Comparison of ENCODE assay signal across 16 mouse cellular contexts in genomic region chr6:117204112-117204511, GRCm38 (mm10). TPM values are rescaled to one million over a fixed set of nuclear protein-coding genes. Genes with fewer than 3 reads are reported as not detected.
"Had no signal": no experiment of that assay in that cellular context is flagged by ENCODE, and none has a peak within 500 bp of the region (broad histone marks: within the 10 kb centered on the region; RNA-seq: fewer than 3 reads in every experiment).

No protein-coding gene starts in this region.

- H3K27me3 ChIP-seq: kidney, embryonic 15.5 days; limb, embryonic 15.5 days; liver, embryonic 12.5 days; neural tube, embryonic 12.5 days had no signal

- ATAC-seq: liver, embryonic 12.5 days; lung, postnatal 0 days had no signal

- H3K27ac ChIP-seq: kidney, embryonic 15.5 days; limb, embryonic 15.5 days; liver, embryonic 12.5 days; macrophage; neural tube, embryonic 12.5 days had no signal

- DNase-seq: kidney, adult 2 months; kidney, postnatal 14 days; midbrain, embryonic 14.5 days; retina, postnatal 1 day; right cerebral cortex, postnatal 4 days; spleen, adult 18-20 months; thymus, adult 18-20 months; thymus, postnatal 25 days had no signal

- H3K4me2 ChIP-seq: kidney, embryonic 15.5 days; limb, embryonic 15.5 days; liver, embryonic 12.5 days; neural tube, embryonic 12.5 days had no signal

- H3K4me1 ChIP-seq: limb, embryonic 15.5 days; liver, embryonic 12.5 days; neural tube, embryonic 12.5 days had no signal

- H3K36me3 ChIP-seq: kidney, embryonic 15.5 days; limb, embryonic 15.5 days; liver, embryonic 12.5 days; neural tube, embryonic 12.5 days had no signal

- H3K4me3 ChIP-seq: kidney, embryonic 15.5 days; limb, embryonic 15.5 days; liver, embryonic 12.5 days; neural tube, embryonic 12.5 days had no signal

- H3K9me3 ChIP-seq: kidney, embryonic 15.5 days; limb, embryonic 15.5 days; liver, embryonic 12.5 days; neural tube, embryonic 12.5 days had no signal

- H3K9ac ChIP-seq: kidney, embryonic 15.5 days; limb, embryonic 15.5 days; liver, embryonic 12.5 days; neural tube, embryonic 12.5 days had no signal

RNA-seq across cellular contexts. Expression of gene Cxcl12, which starts 35.8 kb away (rescaled TPM):
- total RNA-seq: monocyte, adult 5-6 weeks; neutrophil, adult 5-6 weeks had no signal
